Comparison of ENCODE assay signal across 21 mouse cellular contexts in genomic region chr1:69787379-69787778, GRCm38 (mm10). TPM values are rescaled to one million over a fixed set of nuclear protein-coding genes. Genes with fewer than 3 reads are reported as not detected.
A peak's percentile ranks its signal among the peaks of the same experiment; 100 is the strongest.
DNase-seq lines count a peak whose midpoint lies in the region; ATAC-seq and TF ChIP-seq lines count a peak whose summit lies in the region.
"Had no signal": no experiment of that assay in that cellular context is flagged by ENCODE, and none has a peak within 500 bp of the region (broad histone marks: within the 10 kb centered on the region; RNA-seq: fewer than 3 reads in every experiment).

No protein-coding gene starts in this region.

- no peaks in the 10 kb centered on the region for H3K4me1 ChIP-seq in kidney, adult 2 months (ENCODE audit: control insufficient read depth, insufficient read depth, low read length)
- H3K4me1 ChIP-seq in embryonic facial prominence, embryonic 11.5 days (ENCODE audit: control insufficient read depth, insufficient read depth, low read length): no peaks in the 10 kb centered on the region
- H3K4me1 ChIP-seq: embryonic facial prominence, embryonic 12.5 days; hindbrain, embryonic 15.5 days; liver, embryonic 15.5 days; megakaryocyte, embryonic 14.5 days had no signal

- no peak overlapping the region for H3K9ac ChIP-seq in embryonic facial prominence, embryonic 11.5 days (replicated peaks; ENCODE audit: low read length)
- H3K9ac ChIP-seq: embryonic facial prominence, embryonic 12.5 days; forebrain, embryonic 15.5 days; hindbrain, embryonic 15.5 days; liver, embryonic 15.5 days had no signal

- no peaks in the 10 kb centered on the region for H3K9me3 ChIP-seq in embryonic facial prominence, embryonic 11.5 days (replicated peaks; ENCODE audit: control insufficient read depth, low read length)
- H3K9me3 ChIP-seq: embryonic facial prominence, embryonic 12.5 days; forebrain, embryonic 15.5 days; hindbrain, embryonic 15.5 days; liver, embryonic 15.5 days; megakaryocyte, embryonic 14.5 days had no signal

- no peak overlapping the region for H3K27ac ChIP-seq in kidney, adult 2 months (ENCODE audit: insufficient read depth, low read depth, low read length)
- no peak overlapping the region for H3K27ac ChIP-seq in embryonic facial prominence, embryonic 11.5 days (replicated peaks; ENCODE audit: low read depth, low read length)
- H3K27ac ChIP-seq: embryonic facial prominence, embryonic 12.5 days; forebrain, embryonic 15.5 days; hindbrain, embryonic 15.5 days; liver, embryonic 15.5 days had no signal

- H3K36me3 ChIP-seq in kidney, adult 2 months (ENCODE audit: control insufficient read depth, insufficient read depth, low read length): no peaks in the 10 kb centered on the region
- H3K36me3 ChIP-seq in embryonic facial prominence, embryonic 11.5 days (replicated peaks; ENCODE audit: control insufficient read depth, insufficient read depth, low read depth, low read length): no peaks in the 10 kb centered on the region
- H3K36me3 ChIP-seq: embryonic facial prominence, embryonic 12.5 days; forebrain, embryonic 15.5 days; hindbrain, embryonic 15.5 days; liver, embryonic 15.5 days had no signal

- no peak for TF ChIP-seq CTCF in kidney, adult 2 months (conservative IDR thresholded peaks at IDR 0.05; ENCODE audit: insufficient read depth, insufficient read length, low read depth, low read length)

- 0 out of 2 replicates have a peak, but pooled peaks have one; percentile 62 for ATAC-seq in embryonic facial prominence, embryonic 11.5 days (replicated peaks; ENCODE audit: insufficient number of reproducible peaks, low FRiP score, low TSS enrichment, low read depth)
- ATAC-seq: forebrain, embryonic 15.5 days; midbrain, embryonic 16.5 days; Patski had no signal

- no peak overlapping the region for H3K4me2 ChIP-seq in embryonic facial prominence, embryonic 11.5 days (ENCODE audit: low read depth, low read length)
- H3K4me2 ChIP-seq: embryonic facial prominence, embryonic 12.5 days; forebrain, embryonic 15.5 days; hindbrain, embryonic 15.5 days; liver, embryonic 15.5 days had no signal

- H3K4me3 ChIP-seq in kidney, adult 2 months (ENCODE audit: insufficient read depth, low read depth, low read length): no peak overlapping the region
- H3K4me3 ChIP-seq in embryonic facial prominence, embryonic 11.5 days (ENCODE audit: low read depth, low read length): no peak overlapping the region
- H3K4me3 ChIP-seq: embryonic facial prominence, embryonic 12.5 days; forebrain, embryonic 15.5 days; hindbrain, embryonic 15.5 days; liver, embryonic 15.5 days; megakaryocyte, embryonic 14.5 days had no signal

- peak; percentile 22 for DNase-seq in kidney, adult 2 months
- no peak for DNase-seq in kidney, postnatal 14 days
- peak; percentile 24 for DNase-seq in embryo, embryonic 10.5 days (ENCODE audit: low spot score)
- DNase-seq in embryonic facial prominence, embryonic 11.5 days (ENCODE audit: low spot score): no peak
- peak; percentile 37 for DNase-seq in mesoderm, embryonic 11.5 days (ENCODE audit: low read depth, low spot score)
- no peak for DNase-seq in cerebellum, adult 18-20 months
- no peak for DNase-seq in urinary bladder, postnatal 25 days (ENCODE audit: low spot score)
- DNase-seq: adrenal gland, postnatal 36 days; cerebellum, adult 9-11 months; kidney, postnatal 10 days; lung, postnatal 10 days; right cerebral cortex, adult 18-20 months; thymus, adult 18-20 months had no signal

- no peaks in the 10 kb centered on the region for H3K27me3 ChIP-seq in kidney, adult 2 months (replicated peaks; ENCODE audit: control insufficient read depth, insufficient read depth, low read length)
- H3K27me3 ChIP-seq in embryonic facial prominence, embryonic 11.5 days (ENCODE audit: control insufficient read depth, insufficient read depth, low read length): no peaks in the 10 kb centered on the region
- H3K27me3 ChIP-seq: embryonic facial prominence, embryonic 12.5 days; forebrain, embryonic 15.5 days; hindbrain, embryonic 15.5 days; liver, embryonic 15.5 days; megakaryocyte, embryonic 14.5 days had no signal

- 34% methylated on average over 12 of the region's 12 CpGs for WGBS in kidney, adult 2 months
- 61% methylated on average over 12 of the region's 12 CpGs for WGBS in embryonic facial prominence, embryonic 11.5 days

- no peak for TF ChIP-seq POLR2A in kidney, adult 2 months (IDR thresholded peaks at IDR 0.05; ENCODE audit: low read depth, low read length)

RNA-seq across cellular contexts. Expression of gene Spag16, which starts 39.4 kb away (rescaled TPM):
- 0.03 TPM in 2 replicates for polyA plus RNA-seq in kidney, adult 2 months (2012; rRNA removed)
- 1.9 TPM in 2 replicates for polyA plus RNA-seq in embryonic facial prominence, embryonic 11.5 days (2014; fragmentation: Nextera tagmentation; extraction: Ambion mirVana)
- polyA plus RNA-seq: liver, embryonic 15.5 days; Patski; small intestine, adult 2 months had no signal

Comparison
In these comparisons a context has a peak if more than half of its experiments do, and no peak if none do; other contexts are left out.
1. DNase-seq: peak in kidney, adult 2 months (single experiment), embryo, embryonic 10.5 days (single experiment) and mesoderm, embryonic 11.5 days (single experiment); none in kidney, postnatal 14 days (single experiment), embryonic facial prominence, embryonic 11.5 days (single experiment), cerebellum, adult 18-20 months (0 of 2) and urinary bladder, postnatal 25 days (single experiment).